Mouse (Mus musculus) B cell, adult (primary cell): ENCODE data around the gene Oxt. TPM values are rescaled to one million over a fixed set of nuclear protein-coding genes. Genes with fewer than 3 reads are reported as not detected.

Source experiments
- total RNA-seq: library from RNA; stranded (reverse); gene quantifications from 4 replicates; pipeline ENCODE4 v1.2.4, GENCODE M21; 2023; ENCODE audit not compliant: inconsistent age

Oxt gene
- not detected in 4 replicates for total RNA-seq

DNA sequence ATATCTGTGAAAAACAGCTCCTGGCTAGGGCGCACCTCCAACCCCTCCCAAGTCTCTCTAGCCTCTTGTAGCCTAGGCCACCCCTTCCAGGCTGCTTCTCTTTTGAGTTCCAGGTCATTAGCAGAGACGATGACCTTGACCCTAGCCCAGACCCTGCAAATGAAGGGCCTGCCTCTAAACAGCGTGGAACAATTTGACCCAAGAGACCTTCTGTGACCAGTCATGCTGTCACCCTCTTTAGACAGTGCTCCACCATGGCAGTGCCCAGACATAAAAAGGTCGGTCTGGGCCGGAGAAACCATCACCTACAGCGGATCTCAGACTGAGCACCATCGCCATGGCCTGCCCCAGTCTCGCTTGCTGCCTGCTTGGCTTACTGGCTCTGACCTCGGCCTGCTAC is at the start of gene Oxt:
TSS of gene Oxt (plus strand) at position 301 of the 400 bp plus-strand sequence.

DNA sequence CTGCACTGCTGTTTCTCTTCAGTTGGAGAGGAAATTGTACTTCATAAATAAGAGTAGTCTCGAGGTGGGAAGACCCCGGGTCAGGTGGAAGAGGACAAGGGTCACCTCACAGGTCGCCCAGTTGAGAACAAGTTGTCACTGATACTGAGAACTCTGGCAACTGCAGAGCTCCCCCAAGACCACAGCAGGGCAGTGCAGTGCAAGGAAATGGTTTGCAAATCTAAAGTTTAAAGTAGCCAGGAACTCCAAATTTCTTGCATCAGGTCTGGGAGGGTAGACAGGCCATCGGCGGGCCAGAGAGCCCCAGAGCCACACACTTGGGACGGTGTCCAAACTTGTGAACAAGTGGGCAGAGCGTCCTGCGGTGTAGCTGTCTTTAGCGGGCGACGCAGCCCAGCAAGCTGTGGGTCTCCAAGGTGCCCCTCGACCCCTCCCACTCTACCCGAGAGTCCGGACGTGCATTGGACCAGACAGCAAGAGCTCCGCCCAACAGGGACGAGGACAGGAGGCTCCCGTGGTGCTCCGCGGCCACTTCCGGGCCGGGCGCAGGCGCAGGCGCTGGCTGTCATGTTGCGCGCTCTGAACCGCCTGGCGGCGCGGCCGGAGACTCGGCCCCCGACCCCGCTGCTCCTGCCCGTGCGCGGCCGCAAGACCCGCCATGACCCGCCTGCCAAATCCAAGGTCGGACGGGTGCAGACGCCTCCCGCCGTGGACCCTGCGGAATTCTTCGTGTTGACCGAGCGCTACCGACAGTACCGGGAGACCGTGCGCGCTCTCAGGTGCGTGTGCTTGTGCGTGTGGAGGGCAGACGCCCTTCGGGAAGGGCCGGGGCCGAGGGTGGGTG is 12.5 kb upstream of the Oxt start, which contains the start of gene Mrps26:
TSS of gene Mrps26 (plus strand) at position 531 of the 844 bp plus-strand sequence.

DNA sequence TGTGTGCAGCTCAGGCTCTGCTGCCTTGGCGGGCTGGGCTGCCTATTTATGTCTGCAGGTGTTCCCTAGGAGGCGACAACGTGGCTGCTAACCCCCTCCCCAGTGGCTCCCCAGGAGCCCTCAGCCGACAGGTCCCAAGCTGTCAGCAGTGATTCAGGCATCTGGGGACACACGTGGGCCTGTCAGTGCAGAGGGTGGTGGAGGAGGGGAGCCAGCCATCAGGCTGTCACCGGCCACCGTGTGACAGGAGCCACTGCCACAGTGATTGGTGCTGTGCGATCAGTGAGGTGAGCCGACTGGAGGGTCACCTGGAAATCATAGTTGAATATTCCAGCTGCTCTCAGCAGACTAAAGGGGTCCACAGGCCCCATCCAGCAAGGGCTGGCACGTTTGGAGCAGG is 6.6 kb downstream of the Oxt start, which contains the start of gene Avp:
TSS of gene Avp (minus strand) at position 3 of the 400 bp plus-strand sequence.

Other genes starting within 250 kb of the Oxt start
- 0.60 to 0.93 TPM (median 0.77 TPM) in 3 of 4 replicates, not detected in the other for gene Cpxm1, start 178.6 kb upstream of the Oxt start, total RNA-seq
- gene Gm28372, start 170.9 kb upstream of the Oxt start, total RNA-seq: not detected in 4 replicates
- not detected in 4 replicates for gene 1700020A23Rik, start 170.9 kb upstream of the Oxt start, total RNA-seq
- gene Tmem239, start 169.7 kb upstream of the Oxt start, total RNA-seq: not detected in 4 replicates
- 154 to 166 TPM (median 156 TPM) in 4 replicates for gene Vps16, start 151.8 kb upstream of the Oxt start, total RNA-seq
- 20.7 to 23.7 TPM (median 21.7 TPM) in 4 replicates for gene Pced1a, start 151.5 kb upstream of the Oxt start, total RNA-seq
- gene Ptpra, start 125.9 kb upstream of the Oxt start, total RNA-seq: 102 to 110 TPM (median 107 TPM) in 4 replicates
- 46.3 to 59.5 TPM (median 55.6 TPM) in 4 replicates for gene Mrps26, start 12.4 kb upstream of the Oxt start, total RNA-seq
- gene Avp, start 6.4 kb downstream of the Oxt start, total RNA-seq: not detected in 4 replicates
- gene Fastkd5, start 53.9 kb downstream of the Oxt start, total RNA-seq: 5.9 to 7.4 TPM (median 7.0 TPM) in 4 replicates
- 5.2 to 7.7 TPM (median 6.3 TPM) in 4 replicates for gene Ubox5, start 53.9 kb downstream of the Oxt start, total RNA-seq
- gene Lzts3, start 66.6 kb downstream of the Oxt start, total RNA-seq: 4.9 to 6.1 TPM (median 5.7 TPM) in 4 replicates
- gene Ddrgk1, start 88.5 kb downstream of the Oxt start, total RNA-seq: 131 to 157 TPM (median 140 TPM) in 4 replicates
- 14.1 to 20.2 TPM (median 15.1 TPM) in 4 replicates for gene Itpa, start 91.4 kb downstream of the Oxt start, total RNA-seq
- gene Slc4a11, start 121.3 kb downstream of the Oxt start, total RNA-seq: 5.8 to 8.8 TPM (median 6.2 TPM) in 4 replicates